Mouse (Mus musculus): ENCODE results near the gene Ccl12. TPM values are rescaled to one million over a fixed set of nuclear protein-coding genes. Genes with fewer than 3 reads are reported as not detected.

The Ccl12 gene
- polyA plus RNA-seq, 1 experiment from 2014 or later = 6.4 TPM

GRCm38 (mm10) chr11:82073686-82074085, 28.0 kb upstream of the Ccl12 start:
- no peaks in the 10 kb centered on the region for H3K9me3 ChIP-seq (ENCODE audit: control insufficient read depth, low read length)
- H3K4me3 ChIP-seq (ENCODE audit: low read length) = no peak overlapping the region
- ATAC-seq (ENCODE audit: low read depth) = no peak
- H3K9ac ChIP-seq (ENCODE audit: low read length) = no peak overlapping the region
- H3K27me3 ChIP-seq (ENCODE audit: control insufficient read depth, insufficient read depth, low read depth, low read length) = no peaks in the 10 kb centered on the region
- no peaks in the 10 kb centered on the region for H3K36me3 ChIP-seq (ENCODE audit: control insufficient read depth, insufficient read depth, low read length)
- WGBS = 66% methylated on average over 3 of the region's 3 CpGs
- no peak overlapping the region for H3K4me2 ChIP-seq (ENCODE audit: low read depth, low read length)
- H3K4me1 ChIP-seq (replicated peaks; ENCODE audit: control insufficient read depth, insufficient read depth, low read length) = no peaks in the 10 kb centered on the region
- H3K27ac ChIP-seq (ENCODE audit: low read length) = no peak overlapping the region

DNA sequence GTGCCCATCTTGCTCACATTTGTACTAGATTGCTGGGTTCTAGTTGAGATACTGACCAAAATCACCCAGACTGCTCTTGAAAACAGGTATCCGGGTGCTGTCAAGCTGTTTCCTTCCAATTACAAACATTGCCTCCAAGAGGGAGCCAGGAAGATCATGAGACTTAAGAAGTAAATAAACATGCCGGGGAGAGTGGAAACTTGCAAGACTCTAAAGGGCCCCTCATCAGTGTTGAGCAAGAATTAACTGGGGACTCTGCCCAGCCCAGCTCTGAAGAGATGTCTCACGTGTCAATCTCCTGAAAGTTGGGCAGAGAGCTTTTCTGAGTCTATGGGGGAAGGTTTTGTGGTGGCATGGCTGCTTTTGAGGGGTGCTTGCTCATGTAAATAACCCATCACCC, 24.6 kb upstream of the Ccl12 start:
- H3K36me3 ChIP-seq (ENCODE audit: control insufficient read depth, insufficient read depth, low read length) = no peaks in the 10 kb centered on the region
- H3K9me3 ChIP-seq (ENCODE audit: control insufficient read depth, low read length) = 0 out of 2 replicates have a peak, but pooled peaks cover 2% of the 10 kb centered on the region
- no peak for ATAC-seq (ENCODE audit: low read depth)
- no peak overlapping the region for H3K9ac ChIP-seq (ENCODE audit: low read length)
- H3K4me3 ChIP-seq (ENCODE audit: low read length) = no peak overlapping the region
- 28% methylated on average over 3 of the region's 3 CpGs for whole genome bisulfite sequencing
- no peaks in the 10 kb centered on the region for H3K27me3 ChIP-seq (ENCODE audit: control insufficient read depth, insufficient read depth, low read depth, low read length)
- no peaks in the 10 kb centered on the region for H3K4me1 ChIP-seq (replicated peaks; ENCODE audit: control insufficient read depth, insufficient read depth, low read length)
- H3K27ac ChIP-seq (ENCODE audit: low read length) = no peak overlapping the region
- H3K4me2 ChIP-seq (ENCODE audit: low read depth, low read length) = no peak overlapping the region

DNA sequence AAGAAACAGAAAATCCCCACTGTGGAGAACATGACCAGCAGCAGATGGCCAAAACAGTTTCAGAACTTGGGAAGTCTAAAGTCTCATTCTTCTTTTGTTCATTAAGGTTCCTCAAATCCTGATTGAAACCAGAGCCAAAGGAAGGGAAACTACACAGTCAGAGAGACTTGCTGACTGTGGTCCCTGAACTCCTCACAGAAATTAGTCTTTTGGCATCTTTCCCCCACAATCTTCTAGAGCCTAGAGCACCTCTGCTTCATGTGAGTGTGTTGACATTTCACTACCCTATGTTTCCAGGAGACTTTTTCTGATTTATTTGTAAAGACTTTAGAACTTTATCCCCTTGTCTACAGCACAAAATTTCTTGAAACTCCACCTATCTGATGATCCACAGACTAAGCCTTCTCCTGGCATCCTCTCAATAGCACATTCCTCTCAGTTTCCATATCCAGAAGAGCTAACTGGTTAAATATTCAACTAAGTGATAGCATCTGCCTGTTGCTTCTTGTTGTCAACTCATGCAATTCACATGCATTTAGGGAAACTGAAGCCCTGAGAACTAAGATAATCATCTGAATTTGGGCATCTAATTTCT, 23.4 kb upstream of the Ccl12 start:
- no peak overlapping the region for H3K27ac ChIP-seq (ENCODE audit: low read length)
- 0 out of 2 replicates have a peak, but pooled peaks cover 2% of the 10 kb centered on the region for H3K9me3 ChIP-seq (ENCODE audit: control insufficient read depth, low read length)
- H3K9ac ChIP-seq (ENCODE audit: low read length) = no peak overlapping the region
- H3K4me1 ChIP-seq (replicated peaks; ENCODE audit: control insufficient read depth, insufficient read depth, low read length) = no peaks in the 10 kb centered on the region
- ATAC-seq (ENCODE audit: low read depth) = no peak
- no peak overlapping the region for H3K4me3 ChIP-seq (ENCODE audit: low read length)
- no peaks in the 10 kb centered on the region for H3K36me3 ChIP-seq (ENCODE audit: control insufficient read depth, insufficient read depth, low read length)
- H3K27me3 ChIP-seq (ENCODE audit: control insufficient read depth, insufficient read depth, low read depth, low read length) = no peaks in the 10 kb centered on the region
- H3K4me2 ChIP-seq (ENCODE audit: low read depth, low read length) = no peak overlapping the region

DNA sequence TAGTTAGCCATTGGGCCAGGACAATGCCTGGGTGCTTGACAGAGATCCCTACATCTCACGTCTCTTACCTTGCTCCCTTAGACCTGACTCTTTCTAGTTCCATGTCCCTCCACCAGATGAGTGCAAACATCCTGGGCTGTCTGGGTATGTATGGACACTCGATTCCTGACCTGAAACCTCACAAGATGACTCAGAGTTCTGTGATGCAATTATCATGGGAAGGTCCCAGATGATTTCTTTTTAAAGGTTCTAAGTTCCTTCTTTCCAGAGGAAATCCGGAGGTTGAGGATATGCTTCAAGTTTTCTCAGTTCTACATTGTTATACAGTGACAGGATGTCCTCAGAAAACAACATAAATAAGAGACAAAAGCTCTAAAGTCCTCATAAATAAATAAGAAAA, 20.8 kb upstream of the Ccl12 start:
- no peak for ATAC-seq (ENCODE audit: low read depth)
- WGBS = 62% methylated on average over 3 of the region's 3 CpGs

GRCm38 (mm10) chr11:82084360-82084759, 17.3 kb upstream of the Ccl12 start:
- no peak overlapping the region for H3K27ac ChIP-seq (ENCODE audit: low read length)
- 88% methylated on average over 3 of the region's 3 CpGs for WGBS

More for the DNA sequence above, 20.8 kb upstream of the Ccl12 start:
- Histone ChIP-seq H3K4me1 (replicated peaks; ENCODE audit: control insufficient read depth, insufficient read depth, low read length) (no peaks in the 10 kb centered on the region), H3K4me3 (ENCODE audit: low read length) (no peak overlapping the region), H3K27me3 (ENCODE audit: control insufficient read depth, insufficient read depth, low read depth, low read length) (no peaks in the 10 kb centered on the region), H3K27ac (ENCODE audit: low read length) (no peak overlapping the region), H3K9ac (ENCODE audit: low read length) (no peak overlapping the region), H3K36me3 (ENCODE audit: control insufficient read depth, insufficient read depth, low read length) (no peaks in the 10 kb centered on the region), H3K4me2 (ENCODE audit: low read depth, low read length) (no peak overlapping the region), H3K9me3 (ENCODE audit: control insufficient read depth, low read length) (0 out of 2 replicates have a peak, but pooled peaks cover 2% of the 10 kb centered on the region)

GRCm38 (mm10) chr11:82099511-82100323, 1.9 kb upstream of the Ccl12 start:
- Histone ChIP-seq H3K9ac (ENCODE audit: low read length) (no peak overlapping the region), H3K27ac (ENCODE audit: low read length) (peak overlapping the region; percentile 79), H3K36me3 (ENCODE audit: control insufficient read depth, insufficient read depth, low read length) (no peaks in the 10 kb centered on the region), H3K27me3 (ENCODE audit: control insufficient read depth, insufficient read depth, low read depth, low read length) (no peaks in the 10 kb centered on the region), H3K9me3 (ENCODE audit: control insufficient read depth, low read length) (no peaks in the 10 kb centered on the region), H3K4me3 (ENCODE audit: low read length) (no peak overlapping the region), H3K4me1 (replicated peaks; ENCODE audit: control insufficient read depth, insufficient read depth, low read length) (peaks cover 6% of the 10 kb centered on the region; the same call in 1 of the 2 replicates), H3K4me2 (ENCODE audit: low read depth, low read length) (no peak overlapping the region)
- WGBS = 44% methylated on average over 10 of the region's 10 CpGs
- peak; percentile 96 for ATAC-seq (ENCODE audit: low read depth)

More at GRCm38 (mm10) chr11:82084360-82084759, 17.3 kb upstream of the Ccl12 start:
- ATAC-seq (ENCODE audit: low read depth) = no peak
- H3K9me3 ChIP-seq (ENCODE audit: control insufficient read depth, low read length) = 0 out of 2 replicates have a peak, but pooled peaks cover 2% of the 10 kb centered on the region
- H3K4me2 ChIP-seq (ENCODE audit: low read depth, low read length) = no peak overlapping the region
- no peaks in the 10 kb centered on the region for H3K4me1 ChIP-seq (replicated peaks; ENCODE audit: control insufficient read depth, insufficient read depth, low read length)
- H3K27me3 ChIP-seq (ENCODE audit: control insufficient read depth, insufficient read depth, low read depth, low read length) = no peaks in the 10 kb centered on the region
- H3K4me3 ChIP-seq (ENCODE audit: low read length) = no peak overlapping the region
- H3K36me3 ChIP-seq (ENCODE audit: control insufficient read depth, insufficient read depth, low read length) = no peaks in the 10 kb centered on the region
- no peak overlapping the region for H3K9ac ChIP-seq (ENCODE audit: low read length)

DNA sequence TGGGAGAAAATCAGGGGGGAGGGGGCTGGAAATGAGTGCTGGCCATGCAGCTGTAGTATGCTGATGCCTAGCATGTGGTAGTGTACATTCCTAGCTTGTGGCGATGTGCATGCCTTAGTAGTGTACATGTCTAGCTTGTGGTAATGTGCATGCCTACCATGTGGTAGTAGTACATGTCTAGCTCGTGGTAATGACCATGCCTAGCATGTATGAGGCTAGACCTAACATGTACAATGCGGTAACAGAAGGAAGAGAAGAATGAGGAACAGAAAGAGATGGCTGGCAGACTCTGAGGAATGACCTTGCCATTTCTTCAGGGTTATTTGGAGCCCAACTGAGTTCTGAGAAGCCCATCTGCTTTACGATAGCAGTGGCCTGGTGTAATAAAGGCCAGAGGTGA, 558 bp upstream of the Ccl12 start:
- H3K4me2 ChIP-seq (ENCODE audit: low read depth, low read length) = no peak overlapping the region
- no peak for ATAC-seq (ENCODE audit: low read depth)

DNA sequence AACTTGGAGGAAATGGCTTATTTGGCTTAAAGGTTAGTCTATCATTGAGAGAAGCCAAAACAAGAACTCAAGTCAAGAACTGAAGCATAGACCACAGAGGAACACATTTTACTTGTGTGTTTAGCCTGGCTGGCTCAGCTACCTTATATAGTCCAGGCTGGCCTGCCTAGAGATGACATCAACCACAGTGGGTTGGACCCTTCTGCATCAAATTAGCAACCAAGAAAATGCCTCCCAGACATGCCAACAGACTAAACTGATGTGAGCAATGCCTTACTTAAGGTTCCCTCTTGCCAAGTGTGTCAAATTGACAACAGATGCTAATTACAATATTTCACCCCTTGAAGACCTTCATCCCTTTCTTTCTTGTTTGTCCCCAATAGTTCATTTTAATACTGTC, 8.0 kb downstream of the Ccl12 start:
- ATAC-seq (ENCODE audit: low read depth) = no peak

More for the DNA sequence above, 558 bp upstream of the Ccl12 start:
- WGBS = 86% methylated on average over 4 of the region's 4 CpGs
- H3K9me3 ChIP-seq (ENCODE audit: control insufficient read depth, low read length) = no peaks in the 10 kb centered on the region
- no peak overlapping the region for H3K9ac ChIP-seq (ENCODE audit: low read length)
- no peaks in the 10 kb centered on the region for H3K36me3 ChIP-seq (ENCODE audit: control insufficient read depth, insufficient read depth, low read length)
- peaks cover 6% of the 10 kb centered on the region; the same call in 1 of the 2 replicates for H3K4me1 ChIP-seq (replicated peaks; ENCODE audit: control insufficient read depth, insufficient read depth, low read length)
- H3K27me3 ChIP-seq (ENCODE audit: control insufficient read depth, insufficient read depth, low read depth, low read length) = no peaks in the 10 kb centered on the region
- no peak overlapping the region for H3K4me3 ChIP-seq (ENCODE audit: low read length)
- H3K27ac ChIP-seq (ENCODE audit: low read length) = no peak overlapping the region; the same call in 1 of the 2 replicates

GRCm38 (mm10) chr11:82110372-82111248, 9.0 kb downstream of the Ccl12 start:
- 31% methylated on average over 6 of the region's 6 CpGs for WGBS
- Histone ChIP-seq H3K27ac (ENCODE audit: low read length) (peak overlapping the region; percentile 66; the same call in 1 of the 2 replicates), H3K27me3 (ENCODE audit: control insufficient read depth, insufficient read depth, low read depth, low read length) (no peaks in the 10 kb centered on the region), H3K4me2 (ENCODE audit: low read depth, low read length) (no peak overlapping the region), H3K4me1 (replicated peaks; ENCODE audit: control insufficient read depth, insufficient read depth, low read length) (no peaks in the 10 kb centered on the region), H3K4me3 (ENCODE audit: low read length) (no peak overlapping the region), H3K36me3 (ENCODE audit: control insufficient read depth, insufficient read depth, low read length) (no peaks in the 10 kb centered on the region), H3K9ac (ENCODE audit: low read length) (no peak overlapping the region), H3K9me3 (ENCODE audit: control insufficient read depth, low read length) (no peaks in the 10 kb centered on the region)
- peak; percentile 87 for ATAC-seq (ENCODE audit: low read depth)

More for the DNA sequence above, 8.0 kb downstream of the Ccl12 start:
- no peaks in the 10 kb centered on the region for H3K27me3 ChIP-seq (ENCODE audit: control insufficient read depth, insufficient read depth, low read depth, low read length)
- H3K36me3 ChIP-seq (ENCODE audit: control insufficient read depth, insufficient read depth, low read length) = no peaks in the 10 kb centered on the region
- H3K4me1 ChIP-seq (replicated peaks; ENCODE audit: control insufficient read depth, insufficient read depth, low read length) = no peaks in the 10 kb centered on the region
- H3K9ac ChIP-seq (ENCODE audit: low read length) = no peak overlapping the region
- H3K9me3 ChIP-seq (ENCODE audit: control insufficient read depth, low read length) = no peaks in the 10 kb centered on the region
- no peak overlapping the region for H3K27ac ChIP-seq (ENCODE audit: low read length)
- no peak overlapping the region for H3K4me3 ChIP-seq (ENCODE audit: low read length)
- no peak overlapping the region for H3K4me2 ChIP-seq (ENCODE audit: low read depth, low read length)
